Mouse (Mus musculus) cerebral cortex, adult 2 months (tissue): ENCODE measurements around the gene Arhgap27.

Experiments
- WGBS: fragments of 180-500 bp; shearing (Covaris S2); methylation state at CpG from one replicate; pipeline ENCODE4 v1.1.7; 2018; 5-methylcytosine and 5-hydroxymethylcytosine counted together

Arhgap27 gene

DNA sequence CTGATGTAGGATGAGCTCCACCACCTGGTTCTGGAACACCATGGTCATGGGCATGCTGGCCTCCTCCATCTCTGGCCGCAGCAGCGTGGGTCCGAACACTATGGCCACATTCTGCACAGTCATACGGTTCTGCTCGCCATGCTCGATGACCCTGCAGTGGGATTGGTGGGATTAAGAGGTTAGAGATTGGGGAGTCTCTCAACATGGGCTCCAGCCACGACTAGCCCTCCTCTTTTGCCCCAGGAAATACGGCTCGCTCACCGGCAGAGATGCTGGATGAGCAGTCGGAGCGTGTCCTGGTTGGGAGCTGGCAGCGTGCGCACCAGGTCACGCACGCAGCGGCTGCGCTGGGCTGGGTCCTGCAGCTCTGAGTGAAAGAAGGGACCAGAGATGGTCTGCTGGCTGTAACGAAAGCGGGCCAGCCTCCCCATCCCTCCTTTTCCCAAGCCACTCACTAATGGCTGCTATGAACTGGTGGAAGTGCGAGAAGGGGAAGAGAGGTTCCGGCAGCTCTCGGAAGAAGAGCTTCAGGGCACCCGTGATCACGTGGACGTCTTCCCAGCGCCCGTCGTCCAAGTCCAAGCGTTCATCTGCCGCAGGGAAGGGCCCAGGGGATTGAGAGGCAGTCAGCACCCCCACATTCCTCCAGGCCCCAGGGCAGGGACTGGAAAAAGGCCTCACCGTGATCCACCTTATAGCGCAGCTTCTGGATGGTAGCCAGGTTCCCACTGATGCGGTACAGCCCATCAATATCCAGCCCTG, 30.4 kb downstream of the Arhgap27 start:
- 33% methylated on average over 34 of the region's 34 CpGs for WGBS

DNA sequence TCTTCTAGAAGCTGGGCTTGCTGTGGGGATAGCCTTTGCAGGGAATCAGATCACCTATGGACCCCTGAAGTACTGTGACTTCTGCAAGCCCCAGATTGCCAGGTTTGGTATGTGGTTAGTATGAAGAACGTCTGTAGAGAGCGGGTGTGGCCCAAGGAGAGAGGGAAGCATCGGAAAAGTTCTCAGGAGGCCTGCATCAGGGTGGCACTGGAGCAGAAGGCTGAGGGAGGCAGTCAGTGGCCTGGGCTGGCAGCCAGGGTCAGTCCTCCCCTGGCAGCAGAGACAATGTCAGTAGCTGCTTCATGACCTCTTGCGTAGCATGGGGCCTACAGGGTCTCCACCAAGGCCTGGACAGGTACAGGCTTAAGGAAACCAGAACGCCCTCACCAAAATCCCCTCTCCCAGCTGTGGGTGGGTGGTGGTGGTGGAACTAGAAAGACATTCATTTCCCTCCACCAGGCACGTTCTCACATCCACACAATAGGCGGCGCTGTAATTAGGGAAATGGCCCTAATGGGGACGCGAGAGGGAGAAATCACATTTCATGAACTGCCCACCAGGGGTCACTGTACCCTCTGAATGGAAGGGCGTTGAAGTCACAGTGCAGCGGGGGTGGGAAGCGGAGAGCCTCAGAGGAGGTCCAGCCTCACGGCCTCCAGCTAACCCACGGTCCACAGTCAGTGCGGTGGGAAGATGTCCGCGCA, 31.2 kb downstream of the Arhgap27 start:
- 26% methylated on average over 18 of the region's 18 CpGs for WGBS

DNA sequence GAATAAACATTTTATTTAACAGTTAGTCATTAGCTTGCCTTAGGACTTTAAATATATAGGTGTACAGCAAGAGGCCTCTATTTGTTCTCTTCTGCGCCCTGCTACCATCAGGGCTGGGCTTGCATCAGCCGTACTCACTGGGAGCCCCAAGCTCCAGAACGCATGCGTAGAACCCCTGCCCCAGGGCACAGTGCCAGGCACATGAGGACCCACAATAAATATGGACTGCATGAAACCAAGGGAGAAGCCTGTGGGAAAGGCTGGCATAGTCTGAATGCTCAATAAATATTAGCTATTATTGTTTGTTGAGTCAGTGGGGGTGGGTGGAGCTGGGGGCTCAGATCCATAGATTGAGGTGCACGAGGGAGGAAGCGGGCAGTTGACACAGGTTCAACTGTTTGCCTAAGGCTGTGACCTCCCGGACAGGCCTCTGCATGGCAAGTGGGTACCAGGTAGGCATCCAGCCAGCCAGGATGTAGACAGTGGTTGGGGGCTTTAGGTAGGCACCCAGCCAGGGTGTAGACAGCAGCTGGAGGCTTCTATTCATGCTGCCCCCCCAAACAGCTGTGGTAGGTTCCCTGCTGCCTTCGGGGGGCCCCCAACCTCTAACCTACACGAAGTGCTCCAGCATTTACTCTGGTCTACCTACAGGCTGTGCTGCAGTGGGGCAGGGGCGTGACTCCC, 31.8 kb downstream of the Arhgap27 start:
- 90% methylated on average over 10 of the region's 10 CpGs for WGBS

DNA sequence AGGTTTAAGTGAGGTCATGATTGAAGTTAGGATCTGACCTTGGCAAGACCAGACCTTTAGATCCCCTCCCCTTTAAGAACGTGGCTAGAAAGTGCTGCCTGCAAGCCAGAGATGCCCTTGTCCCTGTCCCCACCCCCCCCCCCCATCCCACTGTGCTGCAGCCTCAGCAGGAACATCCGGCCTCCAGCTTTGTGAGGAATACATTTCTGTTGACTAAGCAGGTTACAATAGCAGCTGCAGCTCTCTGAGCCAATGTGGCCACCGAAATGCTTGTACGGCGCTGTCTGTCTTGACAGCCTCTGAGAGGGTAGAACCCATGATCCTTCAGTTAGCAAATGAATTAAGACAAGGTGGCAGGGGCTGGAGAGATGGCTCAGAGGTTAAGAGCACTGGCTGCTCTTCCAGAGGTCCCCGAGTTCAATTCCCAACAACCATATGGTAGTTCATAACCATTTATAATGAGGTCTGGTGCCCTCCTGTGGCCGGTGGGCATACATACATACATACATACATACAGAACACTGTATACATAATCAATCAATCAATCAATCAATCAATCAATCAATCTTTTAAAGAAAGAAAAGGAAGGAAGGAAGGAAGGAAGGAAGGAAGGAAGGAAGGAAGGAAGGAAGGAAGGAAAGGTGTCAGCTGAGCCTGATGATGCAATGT, 32.7 kb downstream of the Arhgap27 start:
- WGBS, result 59% methylated on average over 7 of the region's 7 CpGs

DNA sequence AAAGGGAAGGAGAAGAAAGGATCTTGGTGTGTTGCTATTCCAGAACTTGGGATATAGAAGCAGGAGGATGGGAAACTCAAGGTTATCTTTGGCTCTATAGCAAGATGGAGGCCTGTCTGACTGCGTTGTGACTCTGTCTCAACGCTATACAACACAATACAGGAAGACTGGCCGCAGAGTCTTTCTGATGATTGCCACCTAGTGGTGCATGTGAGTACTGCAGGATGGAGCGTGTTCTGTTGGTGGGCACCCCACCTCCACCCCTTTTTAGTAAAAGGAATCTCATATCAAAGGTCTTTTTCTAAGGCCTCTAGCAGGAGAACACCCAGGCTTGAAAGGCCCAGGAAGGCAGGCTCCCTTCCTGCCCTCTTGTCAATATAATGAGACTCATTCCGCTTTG, 36.5 kb downstream of the Arhgap27 start:
- WGBS, result 17% methylated on average over 5 of the region's 5 CpGs

DNA sequence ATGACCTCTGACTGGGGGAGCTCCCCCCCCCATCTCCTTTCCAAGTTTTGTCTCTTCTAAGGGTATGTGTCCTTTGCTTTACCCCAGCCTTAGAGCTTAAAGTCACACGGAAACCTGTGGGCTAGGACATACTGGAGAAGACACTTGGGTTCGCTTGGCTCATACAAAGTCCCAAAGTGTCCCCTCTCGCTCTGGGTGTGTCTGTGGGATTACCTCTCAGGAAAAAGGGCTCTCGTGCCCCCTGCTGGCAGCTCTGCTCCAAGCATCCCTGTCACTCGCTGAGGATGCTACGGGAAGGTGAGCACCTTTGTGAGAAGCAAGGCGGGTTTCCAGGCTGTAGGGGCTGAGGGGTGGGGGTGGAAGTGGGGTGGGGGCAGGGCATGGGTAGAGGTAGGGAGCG, 38.3 kb downstream of the Arhgap27 start:
- 8% methylated on average over 8 of the region's 8 CpGs for WGBS

DNA sequence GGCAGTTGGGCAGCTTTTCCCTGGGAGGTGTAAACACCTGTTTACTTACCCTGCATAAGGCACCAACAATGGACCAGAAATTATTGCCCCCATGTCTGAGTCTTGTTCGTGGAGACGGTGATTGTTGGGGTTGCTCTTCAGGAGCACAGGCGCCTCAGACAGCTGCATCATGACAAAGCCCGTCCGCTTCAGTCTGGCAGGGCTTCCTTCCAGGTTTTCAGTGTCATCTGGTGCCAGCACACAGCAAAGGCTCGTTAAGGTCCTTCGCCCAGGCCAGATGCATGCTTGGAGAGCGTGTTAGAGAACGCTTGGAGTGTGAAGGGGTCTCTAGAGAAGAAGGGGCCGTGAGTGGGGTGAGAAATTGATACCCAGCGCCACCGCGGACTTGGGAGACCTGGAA, 38.8 kb downstream of the Arhgap27 start:
- WGBS, result 39% methylated on average over 13 of the region's 13 CpGs

DNA sequence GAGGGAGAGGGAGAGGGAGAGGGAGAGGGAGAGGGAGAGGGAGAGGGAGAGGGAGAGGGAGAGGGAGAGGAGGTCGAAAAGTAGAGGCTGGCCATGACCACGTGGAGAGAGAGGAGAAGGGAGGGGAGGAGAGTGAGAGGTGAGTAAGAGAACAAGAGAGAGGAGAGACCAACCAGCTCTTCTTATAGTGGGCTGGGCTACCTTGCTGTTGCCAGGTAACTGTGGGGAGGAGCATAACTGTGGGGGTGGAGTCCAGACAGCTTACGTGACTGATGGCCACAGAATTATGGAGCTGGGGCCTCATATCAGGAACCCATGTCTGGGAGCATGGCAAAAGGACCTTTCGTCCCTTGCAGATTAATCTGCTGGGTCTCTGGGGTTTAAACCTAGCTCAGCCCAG, 40.7 kb downstream of the Arhgap27 start:
- WGBS, result 75% methylated on average over 4 of the region's 4 CpGs

DNA sequence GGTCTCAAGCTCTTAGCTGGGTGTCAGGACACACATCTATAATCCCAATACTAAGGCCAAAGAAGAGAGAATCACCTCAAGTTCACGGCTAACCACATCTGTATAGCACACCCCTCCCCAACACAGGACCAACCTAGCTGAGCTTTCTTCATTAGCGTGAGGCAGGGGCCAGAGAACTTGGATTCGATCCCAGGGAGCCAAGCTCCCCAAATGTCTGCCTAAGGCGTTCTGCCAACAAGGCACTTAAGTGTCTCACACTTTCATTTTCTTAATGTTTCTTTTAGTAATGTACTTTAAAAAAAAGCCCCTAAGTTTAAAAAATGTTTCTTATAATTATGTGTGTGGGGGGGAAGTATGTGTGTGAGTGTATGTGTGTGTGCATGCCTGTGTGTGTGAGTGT, 42.8 kb downstream of the Arhgap27 start:
- WGBS, result 60% methylated on average over 4 of the region's 4 CpGs

DNA sequence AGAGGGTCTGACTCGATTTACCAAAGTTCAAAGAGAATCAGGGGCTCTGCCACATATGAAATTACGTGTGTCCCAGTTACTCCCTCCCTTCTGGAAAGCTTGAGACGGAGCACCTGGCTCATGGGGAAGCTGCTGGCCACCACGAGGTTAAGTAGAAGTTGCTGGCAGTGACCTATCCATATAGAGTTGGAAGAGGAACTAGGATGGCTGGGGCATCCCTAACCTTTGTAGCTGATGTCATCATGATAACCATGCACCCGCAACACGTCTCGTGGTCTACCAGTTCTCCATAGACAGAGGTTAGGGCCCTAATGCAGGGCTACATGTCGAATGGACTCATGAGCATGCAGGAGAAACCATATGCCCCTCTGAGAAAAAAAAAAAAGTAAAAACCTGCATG, 43.3 kb downstream of the Arhgap27 start:
- WGBS, result 90% methylated on average over 8 of the region's 8 CpGs

DNA sequence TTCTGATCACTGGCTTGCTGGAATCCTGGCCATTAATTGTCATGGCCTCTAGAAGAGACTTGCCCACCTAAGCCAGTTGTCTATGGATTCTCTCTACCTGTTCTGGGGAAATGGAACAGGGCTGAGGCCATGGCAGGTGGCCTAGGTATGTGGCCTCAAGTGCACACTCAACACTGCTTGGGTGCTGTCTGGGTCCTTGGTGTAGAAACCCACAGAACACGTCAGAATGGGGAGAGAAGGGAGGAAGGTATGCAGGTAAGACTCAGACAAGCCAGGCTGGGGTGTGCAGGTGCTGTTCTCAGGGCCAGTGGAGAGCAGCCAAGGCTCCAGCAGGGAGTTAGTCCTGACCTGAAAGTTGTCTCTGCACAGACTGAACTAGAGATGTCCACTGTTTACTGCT, 45.5 kb downstream of the Arhgap27 start:
- WGBS, result 79% methylated on average over 1 of the region's 1 CpGs

DNA sequence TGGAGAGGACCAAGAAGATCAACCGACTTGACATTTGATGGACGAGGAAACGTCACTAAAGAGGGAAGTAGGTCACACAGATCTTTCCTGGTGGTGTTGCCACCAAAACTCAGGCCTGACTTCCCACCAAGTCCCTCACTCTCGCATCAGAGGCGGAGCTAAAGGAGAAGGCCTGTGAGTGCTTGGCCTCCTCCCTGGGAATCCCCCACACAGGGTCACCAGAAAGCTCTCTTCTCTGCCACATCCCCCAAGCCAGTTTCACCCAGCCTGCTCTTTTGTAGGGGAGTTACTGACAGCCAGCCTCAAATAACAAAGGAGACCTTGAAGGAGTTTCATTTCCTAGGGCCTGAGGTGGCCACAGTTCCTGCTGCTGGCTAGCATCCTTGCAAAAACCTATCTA, 48.1 kb downstream of the Arhgap27 start:
- WGBS, result 82% methylated on average over 5 of the region's 5 CpGs

DNA sequence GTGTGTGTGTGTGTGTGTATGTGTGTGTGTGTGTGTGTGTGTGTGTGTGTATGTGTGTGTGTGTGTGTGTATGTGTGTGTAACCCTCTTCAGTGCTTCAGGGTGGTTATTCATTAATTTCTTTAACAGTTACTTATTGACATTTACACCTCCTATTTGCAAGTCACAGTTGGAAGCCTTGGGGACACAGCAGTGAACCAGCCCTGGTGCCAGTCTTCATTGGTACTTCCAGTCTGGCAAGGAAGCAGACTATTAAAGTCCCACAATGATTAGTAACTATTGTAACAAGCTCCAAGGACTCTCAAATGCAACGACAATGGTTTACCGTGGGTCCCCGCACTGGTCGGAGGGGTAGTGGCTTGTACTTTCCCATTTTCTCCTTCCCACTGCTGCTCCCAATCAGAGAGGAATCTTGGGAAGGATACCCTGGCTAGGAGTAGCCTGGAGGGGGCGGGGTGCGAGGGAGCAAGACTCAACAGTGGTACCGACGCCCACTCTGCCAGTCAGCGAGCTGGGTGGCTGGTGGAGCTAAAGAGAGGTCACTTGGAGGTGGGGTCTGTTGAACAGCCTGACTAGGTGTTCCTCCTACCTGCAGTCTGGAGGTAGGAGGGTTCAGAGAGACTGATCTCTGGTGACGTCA, 48.6 kb downstream of the Arhgap27 start:
- WGBS, result 75% methylated on average over 10 of the region's 10 CpGs

DNA sequence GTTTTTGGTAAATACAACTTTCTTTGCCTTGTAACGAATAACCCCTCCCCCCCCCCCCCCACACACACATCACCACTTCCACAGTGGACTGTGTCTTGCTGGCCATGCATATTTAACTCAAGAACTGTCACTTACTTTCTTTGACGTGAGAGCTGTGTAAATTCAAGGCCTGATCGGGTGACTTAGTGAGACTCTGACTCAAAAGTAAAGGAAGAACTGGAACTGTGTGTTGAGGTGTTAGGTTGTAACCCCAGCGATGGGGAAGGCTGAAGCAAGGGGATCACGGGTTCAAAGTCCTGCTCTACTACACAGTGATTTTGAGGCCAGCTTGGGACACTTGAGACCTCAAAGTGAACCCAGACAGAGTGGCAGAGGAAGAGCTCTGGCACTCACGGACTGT, 50.0 kb downstream of the Arhgap27 start:
- WGBS, result 89% methylated on average over 6 of the region's 6 CpGs

DNA sequence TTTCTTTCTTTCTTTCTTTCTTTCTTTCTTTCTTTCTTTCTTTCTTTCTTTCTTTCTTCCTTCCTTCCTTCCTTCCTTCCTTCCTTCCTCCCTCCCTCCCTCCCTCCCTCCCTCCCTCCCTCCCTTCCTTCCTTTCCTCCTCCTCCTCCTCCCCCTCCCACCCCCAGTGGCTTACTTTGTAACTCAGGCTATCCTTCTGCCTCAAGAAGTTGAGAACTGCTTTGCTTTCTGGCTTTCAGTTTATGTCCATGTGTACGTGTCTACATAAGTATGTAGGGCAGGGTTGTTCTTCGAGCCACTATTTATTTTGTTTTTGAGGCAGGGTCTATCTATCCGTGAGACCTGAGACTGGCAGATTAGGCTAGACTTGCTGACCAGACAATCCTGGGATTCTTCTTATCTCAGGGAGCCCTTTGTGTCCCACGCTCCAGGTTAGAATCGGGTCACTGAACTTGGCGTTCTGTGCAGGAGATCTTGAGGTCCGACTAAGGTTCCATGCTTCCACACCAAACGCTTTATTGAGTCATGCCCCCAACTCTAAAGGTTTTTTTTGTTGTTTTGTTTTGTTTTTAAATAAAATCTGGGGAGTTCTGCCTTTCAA, 50.7 kb downstream of the Arhgap27 start:
- WGBS, result 80% methylated on average over 8 of the region's 8 CpGs

DNA sequence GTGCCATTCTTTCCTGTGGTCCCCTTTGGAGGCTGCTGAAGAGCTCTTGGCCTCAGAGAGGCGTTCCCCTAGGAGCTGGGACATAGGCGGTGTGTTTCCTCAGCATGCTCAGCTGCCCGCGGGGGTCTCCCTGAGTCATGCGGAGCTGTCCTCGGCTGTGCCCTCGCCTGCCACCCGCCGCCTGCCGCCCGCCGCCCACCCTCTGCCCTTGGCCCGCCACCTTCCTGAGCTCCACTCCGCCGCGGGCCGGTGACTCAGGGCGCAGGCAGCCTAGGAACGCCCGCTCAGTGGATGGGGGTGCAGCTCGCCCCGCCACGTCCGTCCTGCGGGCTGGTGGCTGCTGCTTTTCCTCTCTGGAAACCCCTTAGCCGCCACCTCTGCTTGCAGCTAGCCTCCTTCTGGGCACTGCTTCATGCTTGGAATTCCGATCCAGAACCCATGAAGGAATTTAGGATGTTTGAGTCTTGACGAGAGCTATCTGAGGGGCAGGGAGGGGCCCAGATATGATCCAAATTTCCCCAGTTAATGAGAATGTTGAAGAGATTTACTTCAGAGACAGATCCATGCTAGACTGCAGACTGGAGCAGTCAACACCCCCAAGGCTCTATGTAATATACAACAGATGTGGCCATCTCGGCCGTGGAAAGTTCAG, 51.4 kb downstream of the Arhgap27 start:
- WGBS, result 8% methylated on average over 30 of the region's 30 CpGs

DNA sequence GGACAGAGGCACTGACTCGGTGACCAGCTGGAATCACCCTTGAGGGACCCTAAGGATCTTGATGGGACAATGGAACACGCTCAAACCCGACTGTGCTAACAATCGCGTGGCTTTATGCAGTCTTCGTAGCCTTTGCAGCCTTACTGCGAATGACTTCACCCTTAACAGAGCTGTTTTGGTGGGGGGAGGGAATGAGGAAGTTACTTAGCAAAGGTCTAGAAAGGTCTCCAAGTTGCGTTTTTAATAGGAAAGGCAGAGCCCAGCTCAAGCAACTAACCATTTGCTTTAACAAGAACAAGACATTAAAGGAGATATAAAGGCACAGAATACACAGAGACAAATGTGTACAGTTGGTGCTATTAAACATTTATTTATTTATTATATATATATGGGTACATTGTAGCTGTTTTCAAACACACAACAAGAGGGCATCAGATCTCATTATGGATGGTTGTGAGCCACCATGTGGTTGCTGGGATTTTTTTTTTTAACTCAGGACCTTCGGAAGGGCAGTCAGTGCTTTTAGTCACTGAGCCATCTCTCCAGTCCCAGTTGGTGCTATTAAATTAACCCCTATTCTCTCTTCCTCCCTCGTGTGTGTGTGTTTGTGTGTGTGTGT, 53.4 kb downstream of the Arhgap27 start:
- 76% methylated on average over 10 of the region's 10 CpGs for WGBS

DNA sequence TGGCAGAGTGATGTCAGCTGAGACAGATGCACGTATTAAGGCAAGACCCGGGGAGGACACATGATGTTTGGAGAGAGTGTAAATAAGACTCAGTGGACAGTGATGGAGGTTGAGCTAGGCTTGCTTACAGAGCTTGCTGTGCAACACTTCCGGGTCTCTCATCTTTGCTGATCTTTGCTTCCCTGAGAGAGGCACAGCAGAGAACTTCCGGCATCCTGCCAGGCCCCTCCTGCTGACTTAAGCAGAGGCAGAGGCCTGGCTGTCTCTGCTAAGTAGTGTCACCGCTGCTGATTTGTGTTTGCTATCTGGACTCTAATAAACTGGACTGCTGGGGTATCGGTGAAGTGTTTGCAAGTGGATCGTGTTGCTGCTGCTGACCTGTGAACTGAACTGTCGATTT, 55.6 kb downstream of the Arhgap27 start:
- 70% methylated on average over 8 of the region's 8 CpGs for WGBS

DNA sequence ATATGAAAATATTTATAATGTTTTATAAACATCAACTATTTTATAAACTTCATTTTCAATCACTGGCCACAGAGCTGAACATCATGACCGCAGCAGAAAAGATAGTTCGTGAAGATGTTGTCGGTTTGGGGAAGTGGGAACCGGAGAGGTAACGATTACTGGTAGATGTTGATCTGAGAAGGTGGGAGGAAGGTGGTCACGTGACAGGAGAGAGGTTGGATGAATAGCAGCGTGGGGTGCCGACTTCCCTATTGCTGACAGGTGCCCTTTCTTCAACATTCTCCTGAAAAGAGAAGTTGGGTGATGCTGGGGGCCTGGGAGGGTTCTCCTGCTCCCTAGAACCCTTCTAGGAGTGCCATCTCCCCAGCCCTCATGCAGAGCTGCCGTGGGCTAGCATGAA, 59.0 kb downstream of the Arhgap27 start:
- 83% methylated on average over 9 of the region's 9 CpGs for WGBS

DNA sequence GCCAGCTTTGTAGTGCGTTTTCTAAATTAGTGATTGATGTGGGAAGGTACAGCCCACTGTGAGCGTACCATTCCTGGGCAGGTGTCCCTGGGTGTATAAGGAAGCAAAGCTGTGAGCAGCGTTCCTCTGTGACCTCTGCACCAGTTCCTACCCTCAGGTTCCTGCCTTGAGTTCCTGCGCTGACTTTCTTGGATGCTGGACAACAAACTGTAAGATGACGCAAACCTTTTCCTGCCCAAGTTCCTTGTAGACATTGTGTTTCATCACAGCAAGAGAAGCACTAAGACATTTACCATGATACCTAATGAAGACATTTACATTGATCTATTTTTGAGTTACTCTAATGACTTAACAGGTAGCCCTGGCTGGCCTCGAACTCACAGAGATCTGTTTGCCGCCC, 68.7 kb downstream of the Arhgap27 start:
- whole genome bisulfite sequencing, result 95% methylated on average over 7 of the region's 7 CpGs
